Mouse (Mus musculus) retina, embryonic 14.5 days (tissue): Measurements from ENCODE around the gene Pkd1l1.

Source experiments
- DNase-seq: peaks from one replicate; pipeline ENCODE4 v3.0.0-alpha.2; 2015; ENCODE audit warnings: low spot score

Gene Pkd1l1

DNA sequence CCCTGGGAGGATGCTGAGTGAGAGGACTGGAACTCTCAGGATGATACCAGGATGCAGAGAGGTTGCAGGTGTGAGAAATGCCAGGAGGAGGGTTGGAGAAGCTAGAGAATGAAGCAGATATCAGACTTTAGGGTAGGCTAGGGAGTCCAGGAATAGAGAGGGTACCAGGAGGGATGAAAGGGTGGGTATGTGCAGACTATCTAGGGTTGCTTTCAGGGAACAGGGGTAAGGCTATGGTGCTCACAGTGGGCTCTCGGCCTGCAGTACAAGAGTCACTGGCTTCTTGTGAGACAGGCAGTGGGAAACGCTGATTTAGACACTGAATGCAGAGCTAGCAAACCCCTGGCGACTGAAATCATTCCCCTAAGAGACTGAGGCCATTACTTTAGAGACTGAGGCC, at the start of gene Pkd1l1:
Pkd1l1 (minus strand) TSS at position 101 of the 400 bp plus-strand sequence.
- no peak for DNase-seq

DNA sequence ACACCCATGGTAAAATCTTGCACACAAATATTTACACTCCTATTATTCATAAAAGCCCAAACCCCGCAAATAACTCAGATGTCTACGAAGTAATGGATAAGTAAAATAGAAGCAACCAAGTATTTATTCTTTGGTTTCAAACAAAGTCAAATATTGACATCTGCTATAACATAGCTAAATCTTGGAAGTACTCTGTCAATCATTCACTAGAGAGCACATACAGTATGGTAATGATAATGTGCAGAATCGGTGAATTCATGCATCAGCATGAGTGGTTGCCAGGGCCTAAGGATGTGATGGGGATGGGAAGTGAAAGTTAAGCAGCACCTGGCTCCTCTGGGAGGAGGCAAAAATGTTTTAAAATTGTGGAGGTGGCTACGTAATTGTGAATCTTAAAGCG, 47.1 kb upstream of the Pkd1l1 start:
- DNase-seq, result no peak

DNA sequence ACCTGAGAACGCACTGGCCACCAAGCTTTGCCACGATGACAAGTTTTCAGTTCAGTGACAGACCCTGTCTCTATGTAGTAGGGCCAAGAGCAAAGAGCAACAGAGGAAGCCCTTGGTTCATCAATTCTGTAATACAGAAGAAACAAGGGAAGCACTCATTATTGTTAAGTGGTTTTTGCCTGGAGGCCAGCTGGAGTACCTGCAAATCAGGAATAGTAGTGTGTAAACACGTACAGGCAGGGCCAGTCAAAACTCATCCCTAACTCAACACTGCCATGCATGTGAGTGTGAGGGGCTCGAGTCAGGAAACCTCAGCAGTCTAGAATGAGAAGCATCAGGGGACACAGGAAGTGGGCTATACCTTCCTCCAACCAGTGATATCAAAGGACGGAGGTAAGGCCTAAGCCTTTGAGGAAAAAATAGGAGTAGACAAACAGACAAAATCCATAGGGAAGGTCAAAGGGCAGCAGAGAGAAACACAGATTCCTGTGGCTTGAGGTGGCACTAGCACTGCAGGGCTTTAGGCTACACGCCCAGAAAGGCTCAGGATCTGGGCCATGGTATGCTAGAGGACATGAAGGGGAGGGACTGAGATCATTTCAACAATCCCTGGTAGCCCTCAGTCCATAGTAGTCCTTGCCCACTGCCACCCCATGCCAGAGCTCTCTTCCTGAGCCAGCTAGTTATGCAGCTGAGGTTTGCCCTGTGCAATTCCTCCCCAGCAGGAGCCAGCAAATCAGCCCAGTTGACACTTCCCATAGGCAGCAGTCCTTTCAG, 45.6 kb upstream of the Pkd1l1 start:
- DNase-seq, result no peak

DNA sequence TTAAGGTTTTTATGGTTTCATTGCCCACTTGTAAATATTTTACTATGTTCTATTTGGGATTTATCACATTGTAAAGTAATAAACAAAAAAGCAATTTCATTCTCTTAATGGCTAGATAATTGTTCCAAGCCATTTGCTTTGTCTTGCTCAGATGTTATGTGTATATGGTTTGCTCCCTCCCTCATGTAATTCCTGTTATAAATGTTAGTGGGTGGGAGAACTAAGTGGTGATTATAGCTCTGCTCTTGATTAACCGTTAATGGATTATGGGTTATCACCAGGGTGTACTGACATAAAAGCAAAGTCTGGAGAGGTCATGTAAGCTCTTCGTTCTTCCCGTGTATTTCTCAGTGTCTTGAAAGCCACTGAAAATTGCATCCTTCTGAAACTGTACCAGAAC, 41.7 kb upstream of the Pkd1l1 start:
- DNase-seq, result no peak

DNA sequence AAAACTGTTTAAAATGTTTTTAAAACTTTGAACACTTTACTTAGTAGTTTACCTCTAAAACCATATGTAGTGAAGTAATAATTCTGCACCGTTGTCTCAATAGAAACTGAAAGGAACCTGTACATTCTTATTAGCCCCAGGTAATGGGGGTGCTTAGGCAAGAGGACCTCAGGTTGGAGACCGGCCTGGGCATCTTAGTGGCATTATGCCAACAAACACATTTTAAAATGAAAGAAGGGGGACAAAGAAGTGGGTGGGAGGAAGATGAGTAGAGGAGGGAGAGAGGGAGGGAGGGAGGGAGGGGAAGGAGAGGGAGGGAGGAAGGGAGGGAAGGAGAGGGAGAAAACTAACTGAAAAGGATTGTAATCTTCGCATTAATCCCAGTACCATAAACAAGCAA, 38.3 kb upstream of the Pkd1l1 start:
- DNase-seq, result no peak

DNA sequence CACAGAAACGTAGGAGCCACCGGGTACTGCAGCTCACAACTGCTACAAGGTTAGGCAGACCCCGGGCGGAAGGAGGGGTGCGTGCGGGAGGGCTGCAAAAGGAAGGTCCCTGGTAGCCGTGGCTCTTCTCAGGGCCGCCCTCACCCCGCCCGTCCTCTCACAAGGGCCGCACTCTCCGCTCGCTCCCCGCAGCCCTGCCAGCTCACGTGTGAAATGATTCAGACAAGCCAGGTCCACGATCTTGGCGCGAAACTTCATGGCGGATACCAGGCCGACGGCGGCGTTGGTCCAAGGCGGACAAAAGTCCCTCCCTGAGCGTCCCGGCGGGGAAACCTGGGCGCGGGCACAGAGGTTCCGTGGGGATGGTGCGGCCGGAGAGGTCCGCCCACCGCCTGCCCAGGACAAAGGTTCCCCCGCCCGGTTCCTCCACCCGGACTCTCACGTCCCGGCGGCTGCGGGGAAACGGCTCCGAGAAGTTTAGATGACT, 37.8 kb upstream of the Pkd1l1 start, which contains the start of gene Hus1:
Hus1 (minus strand) TSS at position 339 of the 487 bp plus-strand sequence.
- DNase-seq, result peak; percentile 86

DNA sequence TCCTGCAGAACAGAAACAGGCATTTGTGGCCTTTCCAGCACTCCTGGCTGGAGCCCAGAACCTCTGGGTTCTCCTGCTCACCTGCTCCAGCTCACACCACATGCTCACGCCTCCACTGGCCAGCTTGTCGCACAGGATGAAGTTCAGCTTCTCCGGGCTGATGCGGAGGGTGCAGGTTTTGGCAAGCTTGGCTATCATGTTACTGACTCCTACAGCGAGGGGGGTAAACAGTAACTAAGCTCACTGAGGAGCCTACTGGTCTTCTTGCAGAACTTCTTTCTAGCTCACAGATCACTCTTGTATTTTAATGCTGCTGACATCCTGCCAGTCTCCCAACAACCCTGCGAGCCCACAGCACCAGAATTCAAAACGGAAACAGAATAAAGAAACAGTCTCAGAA, 37.4 kb upstream of the Pkd1l1 start:
- DNase-seq, result no peak

DNA sequence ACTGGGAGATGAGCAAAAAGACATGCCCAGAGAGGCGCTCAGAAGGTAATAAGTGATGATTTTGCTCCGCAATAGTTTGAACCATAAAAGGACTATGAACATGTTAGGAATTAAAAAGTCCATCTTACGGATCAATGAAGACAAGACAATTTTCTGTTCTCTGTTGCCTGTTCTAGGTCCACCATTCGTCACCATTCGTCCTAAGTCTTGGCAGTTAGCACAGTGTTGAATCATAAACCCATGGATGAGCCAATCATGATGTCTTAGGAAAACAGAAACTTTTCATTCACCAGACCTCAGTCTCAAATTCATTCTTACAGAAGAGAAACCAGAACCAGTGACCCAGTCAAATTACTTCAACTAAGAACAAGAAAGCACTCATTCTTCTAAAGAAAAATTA, 35.7 kb upstream of the Pkd1l1 start:
- no peak for DNase-seq

DNA sequence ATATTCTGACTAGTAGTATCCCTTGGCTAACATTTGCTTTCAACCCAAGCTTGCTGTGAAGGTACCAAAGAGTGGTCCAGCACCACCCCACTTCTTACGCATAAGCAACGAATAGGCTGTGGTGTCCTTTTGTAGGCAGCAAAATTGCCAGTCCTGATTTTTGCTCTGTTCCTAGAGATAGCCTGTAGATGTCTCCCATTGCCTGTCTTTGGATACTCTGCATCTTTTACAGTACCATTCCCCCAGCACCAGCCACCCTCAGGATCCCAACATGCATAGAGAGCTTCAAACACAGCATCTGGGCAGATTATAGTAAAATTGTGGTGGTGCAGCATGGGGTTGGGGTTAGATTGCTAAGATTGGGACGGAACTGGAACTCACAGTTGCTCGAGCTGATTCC, 15.0 kb upstream of the Pkd1l1 start:
- DNase-seq, result no peak

DNA sequence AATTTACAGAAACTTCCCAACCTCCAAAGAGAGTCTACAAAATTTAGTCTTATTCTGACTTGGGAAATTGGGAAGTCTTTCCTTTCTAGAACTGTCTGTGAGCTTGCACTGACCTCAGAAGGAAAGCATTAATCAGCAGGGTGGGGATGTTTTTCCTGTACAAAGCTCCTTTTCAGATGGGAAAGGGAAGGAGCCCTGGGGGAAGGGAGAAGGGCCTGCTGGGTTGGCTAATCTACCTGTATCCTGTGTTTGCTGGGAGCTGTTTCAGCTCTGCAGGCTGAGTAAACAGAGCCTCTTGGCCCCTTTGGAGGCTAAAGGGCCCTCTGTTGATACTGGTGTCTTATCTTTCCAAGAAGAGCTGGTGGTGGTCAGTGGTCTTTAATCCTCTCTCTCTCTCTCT, 13.0 kb upstream of the Pkd1l1 start:
- no peak for DNase-seq

DNA sequence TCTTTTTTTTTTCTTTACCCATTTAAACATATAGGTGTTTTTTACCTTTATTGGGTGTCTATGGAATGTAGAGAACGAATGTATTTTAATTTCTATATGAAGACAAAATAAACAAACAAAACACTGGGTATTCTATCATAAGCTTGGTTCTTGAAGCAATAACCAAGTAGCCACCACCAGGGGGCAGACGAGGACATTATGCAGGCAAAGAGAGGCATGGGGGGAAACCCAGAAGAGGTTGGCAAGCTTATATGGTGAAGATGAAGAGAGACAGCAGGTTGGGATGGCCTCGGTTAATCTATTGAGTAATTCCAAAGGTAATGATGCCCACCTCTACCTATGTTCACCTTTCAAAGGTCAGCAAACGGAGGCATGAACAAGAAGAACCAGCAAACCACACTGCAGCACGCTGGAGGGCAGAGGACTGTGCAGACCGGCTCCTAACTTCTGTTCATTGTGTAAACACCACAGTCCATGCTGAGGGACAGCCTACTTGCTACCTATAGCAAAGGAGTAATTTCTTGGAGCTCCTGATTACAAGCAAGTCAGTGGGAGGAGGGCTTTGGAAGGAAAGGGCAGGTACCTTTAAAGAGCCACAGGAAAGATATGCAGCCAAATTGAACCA, 10.3 kb upstream of the Pkd1l1 start:
- peak; percentile 86 for DNase-seq

DNA sequence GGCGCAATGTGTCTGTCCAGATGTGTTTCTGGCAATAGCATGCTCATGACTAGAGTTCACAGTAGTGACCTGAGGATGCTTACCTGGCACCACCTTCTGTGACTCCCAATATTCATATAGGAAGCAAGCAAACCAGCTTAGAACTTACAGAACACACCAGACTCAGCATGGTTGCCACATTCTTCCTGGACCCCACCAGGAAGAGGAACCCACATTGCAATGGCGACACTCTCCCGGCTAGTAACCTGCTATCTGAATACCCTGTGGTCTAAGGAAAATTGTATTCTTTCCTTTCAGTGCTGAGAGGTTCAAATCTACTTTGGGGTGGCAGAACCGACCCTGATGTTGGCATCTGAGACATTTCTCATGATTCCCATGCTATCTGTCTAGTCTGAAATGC, 5.1 kb upstream of the Pkd1l1 start:
- DNase-seq, result no peak

DNA sequence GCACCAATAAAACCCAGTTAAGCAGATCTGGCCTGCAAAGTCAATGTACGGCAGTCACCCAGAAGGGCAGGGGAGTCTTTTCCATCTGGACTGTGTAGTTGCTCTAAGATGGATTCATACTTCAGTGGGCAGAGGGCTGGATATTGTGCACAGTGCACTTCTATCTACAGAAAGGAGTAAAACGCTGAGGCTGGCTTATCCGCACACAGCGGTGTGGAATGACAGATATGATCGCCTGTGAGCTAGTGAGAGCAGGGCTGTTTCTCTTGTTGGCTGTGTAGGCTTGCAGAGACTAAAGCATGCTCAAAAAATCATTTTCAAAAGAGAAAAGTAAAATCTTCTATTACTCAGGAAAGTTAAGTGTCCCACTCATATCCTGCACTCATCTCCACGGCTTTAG, 973 bp downstream of the Pkd1l1 start:
- no peak for DNase-seq

DNA sequence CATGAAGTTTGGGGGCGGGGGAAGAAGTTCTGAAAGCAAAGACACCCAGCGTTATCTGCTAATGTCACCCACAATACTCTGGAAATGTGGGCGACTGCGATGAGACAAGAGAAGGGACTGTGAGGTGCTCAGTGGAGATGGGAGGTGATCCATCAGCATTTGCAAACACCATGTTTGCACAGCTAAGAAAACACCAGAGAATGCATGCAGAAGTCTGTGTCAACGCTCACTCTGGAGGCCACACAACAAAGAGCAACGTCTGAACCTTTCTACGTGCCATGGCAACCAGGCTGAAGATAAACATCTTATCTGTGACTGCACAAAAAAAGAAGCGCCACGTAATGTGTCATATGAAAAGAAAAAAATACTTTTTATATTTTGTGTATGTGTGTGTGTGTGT, 2.6 kb downstream of the Pkd1l1 start:
- no peak for DNase-seq

DNA sequence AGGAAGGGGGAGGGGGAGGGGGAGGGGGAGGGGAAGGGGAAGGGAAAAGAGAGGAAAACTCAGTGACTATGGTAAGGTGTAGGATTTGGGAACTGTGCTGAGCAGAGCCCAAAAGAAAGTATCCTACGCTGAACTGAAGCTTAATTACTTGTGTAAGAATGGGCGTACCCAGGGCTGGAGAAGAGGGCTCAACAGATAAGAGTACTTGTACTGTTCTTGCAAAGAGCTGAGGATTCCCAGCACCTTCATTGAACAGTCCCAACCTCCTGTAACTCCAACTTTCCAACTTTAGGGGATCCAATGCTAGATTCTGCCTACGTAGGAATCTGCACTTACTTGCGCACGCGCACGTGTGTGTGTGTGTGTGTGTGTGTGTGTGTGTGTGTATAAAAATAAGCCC, 5.0 kb downstream of the Pkd1l1 start:
- DNase-seq, result no peak

DNA sequence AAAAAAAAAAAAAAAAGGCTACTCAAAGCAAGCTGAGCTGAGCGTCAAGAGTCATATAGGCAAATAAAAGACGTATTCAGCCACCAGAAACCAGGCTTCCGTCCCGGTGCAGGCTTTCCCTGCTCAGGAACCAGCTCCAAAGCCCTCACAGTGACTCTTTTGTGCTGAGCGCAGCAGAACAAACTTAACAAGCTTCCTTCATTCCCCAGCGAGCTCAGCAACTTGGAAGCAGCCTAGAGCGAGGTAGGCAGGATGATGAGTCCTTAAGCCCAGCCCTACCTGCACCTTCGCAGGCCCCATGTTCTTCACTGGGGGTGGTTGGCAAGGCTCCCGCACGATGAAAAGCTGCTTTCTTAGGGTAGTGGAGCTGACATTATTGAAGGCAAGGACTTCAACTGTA, 14.5 kb downstream of the Pkd1l1 start:
- DNase-seq, result no peak

DNA sequence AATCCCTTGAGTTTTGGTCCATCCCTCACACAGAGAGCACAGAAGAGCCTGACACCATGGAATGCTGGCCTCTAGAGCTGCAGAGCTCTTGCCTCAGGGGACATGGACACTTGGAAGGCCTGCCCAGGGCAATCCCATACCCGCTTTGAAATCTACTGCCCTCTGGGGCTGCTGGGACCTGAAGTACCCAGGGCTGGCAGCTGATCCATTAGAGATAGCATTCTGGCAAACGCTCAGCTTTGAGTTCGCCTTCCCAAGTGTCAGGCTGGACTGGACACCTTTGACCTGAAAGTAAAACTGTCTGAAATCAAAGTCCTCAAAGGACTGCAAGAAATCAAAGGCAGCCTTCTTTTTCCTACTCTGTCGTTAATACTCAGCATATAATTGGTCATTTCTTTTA, 15.0 kb downstream of the Pkd1l1 start:
- no peak for DNase-seq

DNA sequence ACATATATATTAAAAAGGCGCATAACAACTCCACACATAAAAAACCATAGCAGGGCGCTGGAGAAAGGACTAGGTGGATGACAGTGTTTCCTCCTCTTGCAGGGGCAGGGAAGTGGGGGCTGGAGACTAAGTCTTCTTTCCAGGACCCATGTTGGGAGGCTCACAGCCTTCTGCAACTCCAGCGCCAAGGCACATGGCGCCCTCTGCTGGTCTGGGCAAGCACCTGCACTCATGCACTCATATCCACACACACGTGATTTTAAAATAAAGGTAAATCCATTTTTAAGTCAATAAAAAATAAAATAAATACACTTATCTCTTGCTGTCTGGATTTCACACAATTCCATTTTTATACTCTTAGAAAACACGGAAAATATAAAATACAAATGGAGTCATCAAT, 16.0 kb downstream of the Pkd1l1 start:
- DNase-seq, result peak; percentile 30

DNA sequence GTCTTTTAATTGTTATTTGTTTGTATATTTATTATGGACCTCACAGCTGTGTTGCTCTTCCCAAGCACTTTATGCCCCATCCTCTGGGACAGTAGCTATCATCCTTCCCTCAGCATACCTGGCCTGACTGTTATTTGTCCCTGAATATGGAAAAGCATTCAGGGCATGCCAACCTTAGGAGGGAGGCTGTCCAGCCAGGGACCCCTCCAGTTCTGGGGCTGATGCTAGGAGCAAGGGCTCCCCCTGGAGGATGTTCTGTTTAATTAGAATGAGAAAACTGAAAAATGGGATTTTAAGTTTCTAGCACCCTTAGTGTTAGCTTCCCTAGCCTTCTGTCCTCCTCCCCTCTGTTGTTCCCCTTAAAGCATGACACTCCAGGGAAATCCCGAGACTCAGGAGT, 17.4 kb downstream of the Pkd1l1 start:
- peak; percentile 75 for DNase-seq

DNA sequence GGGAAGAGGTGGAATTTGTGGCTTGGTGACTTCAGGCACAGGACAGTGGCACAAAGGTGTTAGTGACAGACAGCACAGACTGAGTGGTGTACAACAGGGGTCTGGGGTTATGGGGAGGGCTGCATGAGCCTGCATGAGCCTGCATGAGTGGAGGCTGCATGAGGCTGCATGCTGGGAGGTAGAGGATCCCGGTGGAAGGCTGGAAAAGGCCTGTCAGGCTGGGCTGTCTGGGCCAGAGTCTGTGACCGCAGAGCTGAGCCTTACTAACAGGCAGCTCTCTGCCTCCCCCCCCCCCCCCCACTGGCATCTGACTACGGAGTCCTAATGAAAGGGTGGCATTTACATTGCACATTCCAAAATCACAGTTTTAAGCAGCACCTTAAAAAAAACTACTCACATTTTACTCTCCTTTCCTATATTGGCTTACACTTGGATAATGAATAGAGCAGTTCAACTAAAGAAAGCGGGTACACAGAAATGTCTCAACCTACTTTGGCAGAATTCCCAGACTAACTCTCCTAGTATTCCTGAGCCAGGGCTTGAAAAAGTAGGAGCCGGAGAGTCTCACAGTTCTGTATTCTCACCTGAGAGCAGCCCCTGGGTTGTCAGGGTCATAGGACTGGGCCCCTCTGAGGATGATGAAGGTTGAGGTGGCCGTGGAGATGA, 23.2 kb downstream of the Pkd1l1 start:
- no peak for DNase-seq

DNA sequence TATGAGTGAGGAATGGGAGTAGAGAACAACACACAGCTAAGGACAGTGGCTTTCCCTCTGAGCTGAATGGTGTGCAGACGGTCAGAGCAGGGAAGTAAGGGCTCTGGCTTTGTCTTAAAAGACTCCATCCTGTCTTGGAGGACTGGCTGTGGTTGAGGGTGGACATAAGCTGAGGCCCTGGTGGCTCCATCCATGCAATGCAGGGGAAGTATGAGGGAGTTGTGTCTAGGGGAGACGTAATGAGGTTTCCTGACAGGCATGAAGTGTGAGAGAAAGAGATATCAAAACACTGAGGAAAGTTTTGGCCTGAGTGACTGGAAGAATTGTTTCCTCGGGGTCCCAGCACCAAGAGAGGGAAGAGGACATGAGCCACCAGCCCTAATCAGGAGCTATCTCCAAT, 24.2 kb downstream of the Pkd1l1 start:
- DNase-seq, result no peak

DNA sequence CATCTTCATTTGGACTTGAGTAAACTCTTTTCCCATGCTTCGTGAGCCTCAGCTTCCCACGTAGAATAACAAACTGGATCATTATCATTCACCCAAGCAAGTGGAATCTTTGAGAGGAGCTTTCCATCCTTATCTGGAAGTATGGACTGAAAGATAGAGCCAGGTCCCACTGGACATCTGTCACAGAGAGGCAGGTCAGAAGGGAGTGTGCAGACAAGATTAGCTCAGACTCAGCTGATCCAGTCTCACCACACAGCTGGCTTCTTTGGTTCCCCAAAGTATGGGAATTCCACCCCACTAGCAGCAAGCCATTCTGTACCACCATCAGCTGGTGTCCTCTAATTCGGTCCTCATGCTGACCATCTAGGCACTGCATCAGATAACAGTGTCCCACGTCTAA, 29.0 kb downstream of the Pkd1l1 start:
- no peak for DNase-seq

DNA sequence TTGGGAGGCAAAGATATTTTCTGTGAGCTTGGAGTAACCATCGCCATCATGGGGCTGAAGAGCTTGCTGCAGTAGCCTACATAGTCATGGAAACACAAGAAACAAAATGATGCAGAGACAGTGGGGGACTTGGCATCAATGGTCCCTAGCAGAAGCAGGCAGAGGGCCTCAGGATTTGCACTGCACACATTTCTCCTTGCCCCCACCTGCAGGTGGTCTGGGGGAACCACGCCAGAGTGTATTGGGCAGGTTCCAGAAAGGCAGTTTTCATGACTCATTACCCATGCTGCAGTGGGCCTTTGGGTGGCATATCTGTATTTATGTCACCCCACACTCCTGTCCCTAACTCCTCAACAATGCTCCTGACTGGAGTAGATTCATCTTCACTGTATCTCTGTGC, 30.6 kb downstream of the Pkd1l1 start:
- no peak for DNase-seq
